Mouse (Mus musculus) adrenal gland, postnatal 25 days (tissue): ENCODE results near the gene Iqcd. TPM values are rescaled to one million over a fixed set of nuclear protein-coding genes. Genes with fewer than 3 reads are reported as not detected.

Experiments
- total RNA-seq: library from RNA; stranded (reverse); gene quantifications from 2 replicates; pipeline ENCODE4 v1.2.3, GENCODE M21; 2021

The Iqcd gene
- total RNA-seq, 1 experiment from 2014 or later, result 0.67 TPM

Other genes with a start within 250 kb of the Iqcd start
- not detected in 2 replicates for gene Lhx5, start 157.3 kb upstream of the Iqcd start, total RNA-seq
- 65.0 and 99.0 TPM in 2 replicates for gene Sdsl, start 116.2 kb upstream of the Iqcd start, total RNA-seq
- 2.9 TPM in 1 of 2 replicates, not detected in the other for gene Sds, start 112.5 kb upstream of the Iqcd start, total RNA-seq
- 76.4 and 93.3 TPM in 2 replicates for gene Plbd2, start 85.4 kb upstream of the Iqcd start, total RNA-seq
- 34.5 and 55.3 TPM in 2 replicates for gene Slc8b1, start 77.8 kb upstream of the Iqcd start, total RNA-seq
- 40.2 and 42.4 TPM in 2 replicates for gene Tpcn1, start 343 bp upstream of the Iqcd start, total RNA-seq
- 15.9 and 17.5 TPM in 2 replicates for gene Rita1, start 23.6 kb downstream of the Iqcd start, total RNA-seq
- gene Ddx54, start 23.7 kb downstream of the Iqcd start, total RNA-seq, result 50.5 and 54.7 TPM in 2 replicates
- gene Cfap73, start 45.2 kb downstream of the Iqcd start, total RNA-seq, result 2.8 and 3.1 TPM in 2 replicates
- gene Rasal1, start 59.8 kb downstream of the Iqcd start, total RNA-seq, result 19.6 and 20.0 TPM in 2 replicates
- gene Dtx1, start 122.9 kb downstream of the Iqcd start, total RNA-seq, result 11.0 and 11.8 TPM in 2 replicates
- gene Oas2, start 160.8 kb downstream of the Iqcd start, total RNA-seq, result 0.67 and 0.95 TPM in 2 replicates
- gene Oas3, start 188.6 kb downstream of the Iqcd start, total RNA-seq, result 0.64 TPM in 1 of 2 replicates, not detected in the other
- gene Oas1e, start 206.5 kb downstream of the Iqcd start, total RNA-seq, result not detected in 2 replicates
- gene Oas1c, start 223.5 kb downstream of the Iqcd start, total RNA-seq, result 1.3 and 1.5 TPM in 2 replicates